Mouse (Mus musculus) embryonic facial prominence, embryonic 10.5 days (tissue): ENCODE results near the gene Uhrf1bp1l. TPM values are rescaled to one million over a fixed set of nuclear protein-coding genes. Genes with fewer than 3 reads are reported as not detected.
A peak's percentile ranks its signal among the peaks of the same experiment; 100 is the strongest.
"Not testable (repeated sequence)": the region's sequence is repeated elsewhere in the genome, so short reads cannot be mapped to it uniquely, and the experiment has no call there.

Experiments used
- DNase-seq: peaks from one replicate; pipeline ENCODE4 v3.0.0-alpha.2; 2017; ENCODE audit warnings: low spot score
- H3K27ac ChIP-seq: fragments of 300-500 bp; sonication (generic); replicated peaks from 2 replicates; pipeline ENCODE4 v1.5.1; 2016; ENCODE audit warnings: mild to moderate bottlenecking
- H3K27me3 ChIP-seq: fragments of 300-500 bp; sonication (generic); replicated peaks from 2 replicates; pipeline ENCODE4 v1.6.1; 2016; ENCODE audit warnings: low read depth, mild to moderate bottlenecking; ENCODE audit not compliant: poor library complexity, severe bottlenecking
- H3K36me3 ChIP-seq: fragments of 300-500 bp; sonication (generic); replicated peaks from 2 replicates; pipeline ENCODE4 v1.6.1; 2016; ENCODE audit warnings: mild to moderate bottlenecking, moderate library complexity
- H3K4me1 ChIP-seq: fragments of 300-500 bp; sonication (generic); 2 replicates; pipeline ENCODE4 v1.6.1; 2016
- H3K4me3 ChIP-seq: fragments of 300-500 bp; sonication (generic); 2 replicates; pipeline ENCODE4 v1.5.1; 2016; ENCODE audit warnings: mild to moderate bottlenecking, moderate library complexity
- H3K9me3 ChIP-seq: fragments of 300-500 bp; sonication (generic); 2 replicates; pipeline ENCODE4 v1.6.1; 2016; ENCODE audit warnings: mild to moderate bottlenecking
- WGBS: fragments of 180-500 bp; shearing (Covaris S2); methylation state at CpG from one replicate; pipeline ENCODE4 v1.1.7; 2016; 5-methylcytosine and 5-hydroxymethylcytosine counted together
- polyA plus RNA-seq: library from polyadenylated mRNA; unstranded; fragments of >200 nt; fragmentation: Nextera tagmentation; extraction: Ambion mirVana; gene quantifications from 2 replicates; pipeline ENCODE4 v1.2.1, GENCODE M21; 2016

Gene Uhrf1bp1l
- 30.1 and 33.0 TPM in 2 replicates for polyA plus RNA-seq

GRCm38 (mm10) chr10:89744871-89745665 is at the start of gene Uhrf1bp1l:
Uhrf1bp1l (plus strand) TSS chr10:89744991.
- H3K27ac ChIP-seq: peak within 1 kb of the TSS; percentile 97
- no peaks in the 10 kb centered on the region for H3K9me3 ChIP-seq
- H3K4me1 ChIP-seq: peaks cover 10% of the 10 kb centered on the region
- H3K36me3 ChIP-seq: no peaks in the 10 kb centered on the region
- H3K27me3 ChIP-seq: no peaks in the 10 kb centered on the region
- DNase-seq: peak; percentile 97
- WGBS: under 1% methylated on average over 85 of the region's 85 CpGs
- H3K4me3 ChIP-seq: peak within 1 kb of the TSS; percentile 93

- DNase-seq: no peak
- Histone ChIP-seq H3K4me1 (no peaks in the 10 kb centered on the region), H3K27me3 (no peaks in the 10 kb centered on the region), H3K9me3 (no peaks in the 10 kb centered on the region), H3K4me3 (no peak overlapping the region), H3K27ac (no peak overlapping the region), H3K36me3 (no peaks in the 10 kb centered on the region)
- WGBS: 84% methylated on average over 20 of the region's 20 CpGs
Measured at GRCm38 (mm10) chr10:89695194-89695911, 49.4 kb upstream of the Uhrf1bp1l start.

DNA sequence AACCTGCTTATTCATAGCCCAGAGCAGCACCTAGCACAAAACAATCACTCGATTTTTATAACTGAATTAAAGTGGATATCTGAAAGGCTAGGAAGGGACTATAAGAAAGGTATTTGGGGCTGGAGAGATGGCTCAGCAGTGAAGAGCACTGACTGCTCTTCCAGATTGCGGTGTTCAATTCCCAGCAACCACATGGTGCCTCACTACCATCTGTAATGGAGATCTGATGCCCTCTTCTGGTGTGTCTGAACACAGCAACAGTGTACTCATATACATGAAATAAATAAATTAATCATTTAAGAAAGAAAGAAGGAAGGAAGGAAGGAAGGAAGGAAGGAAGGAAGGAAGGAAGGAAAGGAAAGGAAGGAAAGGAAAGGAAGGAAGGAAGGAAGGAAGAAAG is 48.5 kb upstream of the Uhrf1bp1l start:
- H3K36me3 ChIP-seq, H3K27ac ChIP-seq, DNase-seq, H3K4me3 ChIP-seq, H3K27me3 ChIP-seq, H3K4me1 ChIP-seq, H3K9me3 ChIP-seq: not testable (repeated sequence)
- 81% methylated on average over 2 of the region's 2 CpGs for WGBS

DNA sequence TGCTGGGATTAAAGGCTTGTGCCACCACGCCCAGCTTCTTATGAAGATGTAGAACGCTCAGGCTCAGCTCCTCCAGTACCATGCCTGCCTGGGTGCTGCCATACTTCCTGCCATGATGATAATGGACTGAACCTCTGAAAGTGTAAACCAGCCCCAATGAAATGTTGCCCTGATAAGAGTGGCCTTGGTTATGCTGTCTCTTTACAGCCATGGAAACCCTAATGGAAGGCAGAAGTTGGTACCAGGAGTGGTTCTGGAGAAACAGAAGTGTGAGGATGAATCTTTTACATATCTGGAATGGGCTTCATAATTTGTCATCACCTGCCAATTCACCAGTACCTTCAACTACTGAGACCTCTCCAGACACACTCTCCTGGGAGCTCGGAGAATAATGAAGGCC is 46.8 kb upstream of the Uhrf1bp1l start:
- H3K4me3 ChIP-seq: no peak overlapping the region
- H3K27me3 ChIP-seq: no peaks in the 10 kb centered on the region
- H3K36me3 ChIP-seq: no peaks in the 10 kb centered on the region
- WGBS: 92% methylated on average over 3 of the region's 3 CpGs
- H3K4me1 ChIP-seq: no peaks in the 10 kb centered on the region
- H3K9me3 ChIP-seq: no peaks in the 10 kb centered on the region
- DNase-seq: no peak
- no peak overlapping the region for H3K27ac ChIP-seq

DNA sequence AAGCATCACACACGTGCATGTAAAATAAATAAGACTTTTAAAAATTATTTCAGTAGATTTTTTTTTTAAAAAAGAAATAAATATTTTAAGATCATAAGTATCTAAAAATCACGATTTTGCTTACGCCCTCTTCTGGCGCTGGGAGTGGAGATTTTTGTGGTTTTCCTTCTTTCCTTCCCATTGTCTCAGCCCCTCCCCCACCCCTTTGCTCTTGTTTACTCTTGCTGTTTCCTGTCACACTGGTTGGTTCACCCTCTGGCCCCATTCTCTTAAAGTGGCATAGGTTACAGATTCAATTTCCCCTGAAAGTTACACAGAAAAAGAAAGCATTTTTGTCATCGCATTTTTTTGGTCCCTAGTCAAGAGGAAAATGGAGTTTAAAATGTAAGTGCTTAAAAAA is 41.7 kb upstream of the Uhrf1bp1l start:
- 50% methylated on average over 5 of the region's 5 CpGs for WGBS
- peak; percentile 34 for DNase-seq
- Histone ChIP-seq H3K4me3 (no peak overlapping the region), H3K4me1 (no peaks in the 10 kb centered on the region), H3K9me3 (no peaks in the 10 kb centered on the region), H3K27me3 (no peaks in the 10 kb centered on the region), H3K36me3 (no peaks in the 10 kb centered on the region), H3K27ac (no peak overlapping the region)

DNA sequence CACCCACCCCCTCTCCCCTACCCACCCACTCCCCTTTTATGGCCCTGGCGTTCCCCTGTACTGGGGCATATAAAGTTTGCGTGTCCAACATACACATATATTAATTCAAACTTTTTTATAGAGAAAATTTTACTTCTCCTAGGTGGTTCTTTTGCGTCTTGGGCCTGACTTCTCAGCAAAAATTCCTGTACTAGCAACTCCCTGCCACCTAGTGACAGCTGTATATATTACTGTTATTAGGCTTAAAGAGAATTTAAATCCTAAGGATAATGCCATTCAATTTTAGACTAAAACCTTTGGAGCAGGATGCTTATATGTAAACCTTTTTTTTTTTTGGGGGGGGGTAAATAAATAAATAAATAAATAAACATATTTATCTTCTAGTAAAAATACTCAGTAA is 37.4 kb upstream of the Uhrf1bp1l start:
- DNase-seq: no peak
- 83% methylated on average over 3 of the region's 3 CpGs for WGBS
- Histone ChIP-seq H3K27me3 (no peaks in the 10 kb centered on the region), H3K9me3 (no peaks in the 10 kb centered on the region), H3K36me3 (peaks cover 20% of the 10 kb centered on the region), H3K27ac (no peak overlapping the region), H3K4me3 (no peak overlapping the region), H3K4me1 (peaks cover 7% of the 10 kb centered on the region)

GRCm38 (mm10) chr10:89708720-89709119 is 36.1 kb upstream of the Uhrf1bp1l start:
- Histone ChIP-seq H3K27me3 (no peaks in the 10 kb centered on the region), H3K4me3 (peak overlapping the region; percentile 29; the same call in 1 of the 2 replicates)
- peak; percentile 42 for DNase-seq

GRCm38 (mm10) chr10:89714910-89715309 is 29.9 kb upstream of the Uhrf1bp1l start:
- no peaks in the 10 kb centered on the region for H3K4me1 ChIP-seq
- H3K36me3 ChIP-seq: peaks cover 70% of the 10 kb centered on the region
- H3K4me3 ChIP-seq: no peak overlapping the region
- no peaks in the 10 kb centered on the region for H3K9me3 ChIP-seq
- WGBS: 92% methylated on average over 10 of the region's 10 CpGs
- no peaks in the 10 kb centered on the region for H3K27me3 ChIP-seq
- H3K27ac ChIP-seq: no peak overlapping the region
- DNase-seq: no peak

More at GRCm38 (mm10) chr10:89708720-89709119, 36.1 kb upstream of the Uhrf1bp1l start:
- 29% methylated on average over 10 of the region's 10 CpGs for WGBS
- Histone ChIP-seq H3K4me1 (peaks cover 7% of the 10 kb centered on the region), H3K36me3 (peaks cover 33% of the 10 kb centered on the region), H3K27ac (no peak overlapping the region), H3K9me3 (no peaks in the 10 kb centered on the region)

DNA sequence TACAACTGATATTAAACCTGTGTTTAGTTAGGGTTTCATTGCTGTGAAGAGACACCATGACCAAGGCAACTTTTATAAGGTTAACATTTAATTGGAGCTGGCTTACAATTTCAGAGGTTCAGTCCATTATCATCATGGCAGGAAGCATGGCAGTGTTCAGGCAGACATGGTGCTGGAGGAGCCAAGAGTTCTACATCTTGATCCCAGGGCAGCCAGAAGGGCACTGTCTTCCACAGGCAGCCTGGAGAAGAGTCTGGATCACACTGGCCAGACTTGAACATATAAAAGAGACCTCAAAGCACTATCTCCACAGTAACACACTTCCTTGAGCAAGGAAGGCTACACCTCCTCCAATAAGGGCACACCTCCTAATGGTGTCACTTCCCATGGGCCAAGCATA is 24.5 kb upstream of the Uhrf1bp1l start:
- Histone ChIP-seq H3K27me3 (no peaks in the 10 kb centered on the region), H3K9me3 (no peaks in the 10 kb centered on the region), H3K36me3 (peaks cover 68% of the 10 kb centered on the region)

GRCm38 (mm10) chr10:89720796-89721195 is 24.0 kb upstream of the Uhrf1bp1l start:
- Histone ChIP-seq H3K36me3 (peaks cover 68% of the 10 kb centered on the region), H3K4me1 (no peaks in the 10 kb centered on the region), H3K4me3 (no peak overlapping the region), H3K27ac (no peak overlapping the region), H3K9me3 (no peaks in the 10 kb centered on the region), H3K27me3 (no peaks in the 10 kb centered on the region)
- WGBS: 96% methylated on average over 3 of the region's 3 CpGs
- DNase-seq: no peak

More for the DNA sequence above, 24.5 kb upstream of the Uhrf1bp1l start:
- Histone ChIP-seq H3K4me3 (no peak overlapping the region), H3K4me1 (no peaks in the 10 kb centered on the region), H3K27ac (no peak overlapping the region)
- no peak for DNase-seq

DNA sequence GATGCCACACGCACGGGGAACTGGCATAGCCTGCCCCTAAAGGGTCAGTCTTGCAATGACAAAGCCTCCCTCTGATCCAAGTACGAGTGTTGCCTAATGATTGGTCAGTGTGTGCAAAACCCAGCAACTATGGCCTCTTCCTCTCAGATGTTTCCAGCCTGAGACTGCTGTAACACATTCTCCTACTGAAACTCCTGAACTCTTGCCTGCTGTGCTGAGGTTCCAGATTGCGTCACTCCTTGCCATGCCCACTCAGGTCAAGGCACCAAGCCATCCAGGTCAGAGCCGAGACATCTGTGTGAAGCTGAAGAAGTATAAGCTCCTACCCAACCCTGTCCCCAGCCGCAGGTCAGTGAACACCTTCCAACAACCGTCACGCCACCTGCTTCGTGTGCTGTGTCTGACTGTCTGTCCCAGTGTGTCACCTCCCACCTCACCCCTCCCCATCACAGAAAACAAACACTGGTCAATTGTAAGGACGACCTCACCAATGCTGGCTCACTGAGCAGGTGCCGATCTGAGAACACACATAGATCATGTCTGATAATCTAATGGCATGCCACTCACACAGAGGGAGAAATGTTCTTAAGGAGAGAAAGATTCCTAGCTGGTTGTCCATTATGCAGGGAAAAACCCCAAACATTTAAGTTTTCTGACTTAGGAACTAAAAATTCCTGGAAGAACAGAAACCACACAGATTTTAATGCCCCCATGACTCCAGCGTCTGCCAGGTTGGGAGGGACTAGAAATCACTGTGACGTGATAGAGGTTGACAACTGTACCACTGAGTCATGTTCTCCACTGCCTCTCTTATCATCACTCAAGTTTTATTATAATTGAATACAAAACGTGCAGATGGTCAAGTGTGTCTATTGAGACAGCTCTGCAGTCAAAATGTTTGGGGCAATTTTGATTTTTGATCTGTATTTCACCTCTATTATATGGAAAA is 22.3 kb upstream of the Uhrf1bp1l start:
- Histone ChIP-seq H3K9me3 (no peaks in the 10 kb centered on the region), H3K36me3 (peaks cover 75% of the 10 kb centered on the region), H3K4me1 (no peaks in the 10 kb centered on the region), H3K4me3 (no peak overlapping the region), H3K27ac (no peak overlapping the region), H3K27me3 (no peaks in the 10 kb centered on the region)
- DNase-seq: no peak
- WGBS: 93% methylated on average over 14 of the region's 14 CpGs

GRCm38 (mm10) chr10:89730386-89730785 is 14.4 kb upstream of the Uhrf1bp1l start:
- Histone ChIP-seq H3K9me3 (no peaks in the 10 kb centered on the region), H3K27ac (no peak overlapping the region), H3K36me3 (peaks cover 25% of the 10 kb centered on the region), H3K27me3 (no peaks in the 10 kb centered on the region), H3K4me3 (no peak overlapping the region), H3K4me1 (peaks cover 16% of the 10 kb centered on the region)
- DNase-seq: no peak
- whole genome bisulfite sequencing: 86% methylated on average over 6 of the region's 6 CpGs
